Mouse (Mus musculus): ENCODE results near the gene Fgfr2.

Fgfr2 gene

DNA sequence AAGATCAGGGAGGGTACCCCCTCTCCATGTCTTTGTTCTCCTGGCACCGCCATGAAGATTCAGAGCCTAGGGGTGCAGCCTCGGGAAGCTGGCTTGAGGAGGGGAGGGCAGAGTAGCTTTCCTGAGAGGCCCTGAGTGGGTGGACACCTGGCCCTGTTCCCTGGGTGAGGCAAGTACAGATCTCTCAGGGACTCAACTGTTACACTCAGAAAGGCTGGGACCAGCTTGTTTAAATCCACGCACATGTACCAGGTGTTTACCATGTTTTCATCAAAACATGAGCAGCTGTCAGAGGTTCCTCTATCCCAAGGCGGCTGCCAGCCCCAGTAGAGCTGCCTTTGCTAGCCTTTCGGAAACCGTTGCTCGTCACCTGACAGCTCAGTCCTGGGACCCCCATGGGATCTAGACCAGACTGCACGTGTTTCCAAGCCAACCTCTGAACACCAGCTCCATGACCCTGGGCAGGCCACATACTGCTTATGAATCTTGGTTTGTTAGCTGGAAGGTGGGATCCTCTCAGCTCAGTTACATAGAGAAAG, 425.8 kb downstream of the Fgfr2 start:
- H3K4me1 ChIP-seq (replicated peaks; ENCODE audit: low read depth, low read length), result peaks cover 18% of the 10 kb centered on the region; the same call in 1 of the 2 replicates
- 0 out of 2 replicates have a peak, but pooled peaks cover 2% of the 10 kb centered on the region for H3K9me3 ChIP-seq (ENCODE audit: low read length)
- TF ChIP-seq POU5F1 (IDR thresholded peaks at IDR 0.05; ENCODE audit: borderline replicate concordance, low read length), result no peak
- no peak for TF ChIP-seq CTCF (conservative IDR thresholded peaks at IDR 0.05; ENCODE audit: low read length)
- no peak for TF ChIP-seq NANOG (IDR thresholded peaks at IDR 0.05; ENCODE audit: borderline replicate concordance, low read length)
- H3K36me3 ChIP-seq (ENCODE audit: insufficient read depth, low read length), result no peaks in the 10 kb centered on the region
- H3K4me3 ChIP-seq (replicated peaks; ENCODE audit: low read length), result no peak overlapping the region
- H3K27me3 ChIP-seq (ENCODE audit: insufficient read depth, low read length), result peaks cover 14% of the 10 kb centered on the region; the same call in 1 of the 2 replicates

DNA sequence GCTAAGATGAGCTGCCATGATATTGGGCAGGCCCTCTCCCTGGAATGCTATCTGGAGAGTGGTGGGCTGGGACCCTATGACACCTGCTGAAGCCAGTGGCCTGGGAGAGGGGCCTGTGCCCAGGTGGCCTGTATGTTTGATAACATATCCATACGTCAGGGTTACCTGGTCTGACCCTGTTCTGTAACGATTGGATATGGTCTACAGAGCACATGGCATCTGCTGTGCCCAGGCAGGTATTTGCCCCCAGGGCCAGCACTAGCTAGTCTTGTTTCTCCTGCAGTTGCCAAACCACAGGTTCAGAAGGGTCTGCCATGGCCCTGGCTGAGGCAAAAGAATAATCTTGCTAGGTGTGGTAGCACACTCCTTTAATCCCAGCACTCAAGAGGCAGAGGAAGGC, 429.6 kb downstream of the Fgfr2 start:
- H3K4me1 ChIP-seq (replicated peaks; ENCODE audit: low read depth, low read length), result peaks cover 16% of the 10 kb centered on the region; the same call in 1 of the 2 replicates
- no peak overlapping the region for H3K4me3 ChIP-seq (replicated peaks; ENCODE audit: low read length)
- TF ChIP-seq NANOG (IDR thresholded peaks at IDR 0.05; ENCODE audit: borderline replicate concordance, low read length), result no peak
- no peak for TF ChIP-seq POU5F1 (IDR thresholded peaks at IDR 0.05; ENCODE audit: borderline replicate concordance, low read length)
- peaks cover 7% of the 10 kb centered on the region; the same call in 1 of the 2 replicates for H3K27me3 ChIP-seq (ENCODE audit: insufficient read depth, low read length)
- 0 out of 2 replicates have a peak, but pooled peaks cover 2% of the 10 kb centered on the region for H3K9me3 ChIP-seq (ENCODE audit: low read length)
- H3K36me3 ChIP-seq (ENCODE audit: insufficient read depth, low read length), result no peaks in the 10 kb centered on the region

DNA sequence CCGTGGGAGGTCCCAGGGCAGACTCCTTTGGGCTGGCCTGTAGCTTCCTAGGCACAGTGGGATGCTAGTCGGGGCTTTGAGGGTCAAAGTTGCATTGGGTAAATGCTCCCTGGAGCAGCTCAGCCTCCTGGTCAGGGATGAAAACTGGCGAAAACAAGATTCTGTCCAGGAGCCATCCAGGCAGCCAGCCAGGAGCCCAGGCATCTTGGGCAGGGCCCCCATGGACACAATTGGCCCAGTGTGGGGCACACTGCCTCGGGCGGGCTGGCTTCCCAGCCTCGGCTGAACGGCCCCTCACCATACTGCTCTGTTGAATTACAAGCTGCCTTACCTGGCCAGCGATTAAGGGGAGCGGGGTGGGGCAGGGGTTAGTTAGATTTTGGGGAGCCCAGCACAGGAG, 430.4 kb downstream of the Fgfr2 start:
- Histone ChIP-seq H3K9me3 (ENCODE audit: low read length) (0 out of 2 replicates have a peak, but pooled peaks cover 2% of the 10 kb centered on the region), H3K4me3 (replicated peaks; ENCODE audit: low read length) (no peak overlapping the region), H3K27me3 (ENCODE audit: insufficient read depth, low read length) (peaks cover 6% of the 10 kb centered on the region; the same call in 1 of the 2 replicates), H3K4me1 (replicated peaks; ENCODE audit: low read depth, low read length) (peaks cover 20% of the 10 kb centered on the region; the same call in 1 of the 2 replicates), H3K36me3 (ENCODE audit: insufficient read depth, low read length) (no peaks in the 10 kb centered on the region)
- TF ChIP-seq POU5F1 (IDR thresholded peaks at IDR 0.05; ENCODE audit: borderline replicate concordance, low read length) (no peak), NANOG (IDR thresholded peaks at IDR 0.05; ENCODE audit: borderline replicate concordance, low read length) (no peak), CTCF (conservative IDR thresholded peaks at IDR 0.05; ENCODE audit: low read length) (no peak)

DNA sequence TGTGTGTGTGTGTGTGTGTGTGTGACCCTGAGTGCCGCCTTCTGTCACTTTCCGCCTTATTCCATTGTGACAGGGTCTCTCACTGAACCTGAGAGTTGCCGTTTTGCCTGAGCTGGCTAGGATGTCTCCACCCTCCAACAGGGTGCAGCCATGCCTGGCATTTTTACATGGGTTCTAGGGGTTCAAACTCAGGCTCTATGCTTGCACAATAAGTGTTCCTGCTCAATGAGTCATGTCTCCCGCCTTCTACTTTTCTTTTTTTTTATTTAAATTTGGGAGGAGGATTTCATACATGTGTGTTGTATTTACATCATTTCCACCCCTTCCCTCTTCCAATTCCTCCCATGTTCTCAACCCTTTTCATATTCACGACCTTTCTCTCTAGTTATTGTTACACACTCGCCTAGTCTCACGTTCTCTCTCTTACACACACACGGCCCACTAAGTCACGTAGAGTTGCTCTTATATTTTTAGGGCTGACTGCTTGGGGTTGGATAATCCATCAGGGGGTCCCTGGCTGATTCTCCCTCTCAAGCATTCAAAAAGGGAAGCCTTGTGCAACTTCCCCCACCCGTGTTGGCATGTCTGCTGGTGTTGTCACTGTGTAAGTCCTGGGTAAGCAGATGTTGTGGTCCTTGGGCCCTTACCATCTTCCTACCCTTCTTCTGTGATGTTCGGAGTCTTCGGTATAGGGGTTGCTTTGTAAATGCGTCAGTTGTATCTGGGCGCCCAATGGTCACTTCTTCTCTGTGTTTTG, 432.3 kb downstream of the Fgfr2 start:
- no peak for TF ChIP-seq CTCF (conservative IDR thresholded peaks at IDR 0.05; ENCODE audit: low read length)
- TF ChIP-seq POU5F1 (IDR thresholded peaks at IDR 0.05; ENCODE audit: borderline replicate concordance, low read length), result no peak
- TF ChIP-seq NANOG (IDR thresholded peaks at IDR 0.05; ENCODE audit: borderline replicate concordance, low read length), result no peak
- no peaks in the 10 kb centered on the region; the same call in 1 of the 2 replicates for H3K27me3 ChIP-seq (ENCODE audit: insufficient read depth, low read length)
- 0 out of 2 replicates have a peak, but pooled peaks cover 2% of the 10 kb centered on the region for H3K9me3 ChIP-seq (ENCODE audit: low read length)
- H3K4me3 ChIP-seq (replicated peaks; ENCODE audit: low read length), result no peak overlapping the region
- no peaks in the 10 kb centered on the region for H3K36me3 ChIP-seq (ENCODE audit: insufficient read depth, low read length)
- peaks cover 20% of the 10 kb centered on the region; the same call in 1 of the 2 replicates for H3K4me1 ChIP-seq (replicated peaks; ENCODE audit: low read depth, low read length)

DNA sequence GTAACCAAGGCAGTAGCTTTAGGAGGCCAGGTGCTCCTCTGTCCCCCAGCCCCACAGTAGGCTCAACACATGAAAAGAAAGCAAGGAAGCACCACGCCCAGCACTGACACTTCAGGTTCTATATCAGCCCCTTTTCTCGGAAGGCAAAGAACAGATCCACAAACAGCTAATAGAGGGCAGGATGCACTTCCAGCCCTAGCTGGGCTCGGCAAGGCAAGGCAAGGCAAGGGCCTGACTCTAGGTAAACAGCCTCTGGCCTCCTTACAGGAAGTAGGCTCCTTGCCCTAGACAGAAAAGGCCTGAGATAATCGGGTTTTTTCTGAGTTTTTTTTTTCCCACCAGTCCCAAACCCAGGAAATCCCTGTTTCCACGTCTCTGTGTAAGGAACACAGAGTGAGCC, 433.4 kb downstream of the Fgfr2 start:
- Histone ChIP-seq H3K36me3 (ENCODE audit: insufficient read depth, low read length) (no peaks in the 10 kb centered on the region), H3K4me1 (replicated peaks; ENCODE audit: low read depth, low read length) (peaks cover 20% of the 10 kb centered on the region; the same call in 1 of the 2 replicates), H3K9me3 (ENCODE audit: low read length) (no peaks in the 10 kb centered on the region), H3K27me3 (ENCODE audit: insufficient read depth, low read length) (no peaks in the 10 kb centered on the region; the same call in 1 of the 2 replicates), H3K4me3 (replicated peaks; ENCODE audit: low read length) (no peak overlapping the region)
- TF ChIP-seq NANOG (IDR thresholded peaks at IDR 0.05; ENCODE audit: borderline replicate concordance, low read length), result no peak

DNA sequence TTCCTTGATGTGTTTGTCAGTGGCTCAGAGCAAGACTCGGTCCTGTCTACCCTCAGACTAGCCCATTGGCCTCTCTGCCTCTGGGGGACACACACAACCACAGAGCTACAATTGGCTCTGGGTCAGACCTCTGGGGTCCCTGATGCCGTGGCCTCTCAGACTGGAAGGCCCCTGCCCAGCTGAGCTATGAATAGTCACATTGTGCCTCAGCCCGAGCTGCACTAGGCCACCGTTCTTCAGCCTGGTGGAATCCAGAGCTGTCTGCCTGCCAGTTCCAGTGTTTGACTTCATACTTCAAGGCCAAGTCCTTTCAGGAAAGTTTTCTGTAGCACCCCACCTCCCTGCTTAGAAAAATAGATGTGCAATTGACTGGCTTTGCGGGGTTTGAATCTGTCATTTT, 434.4 kb downstream of the Fgfr2 start:
- Histone ChIP-seq H3K27me3 (ENCODE audit: insufficient read depth, low read length) (peaks cover under 1% of the 10 kb centered on the region; the same call in 1 of the 2 replicates), H3K4me3 (replicated peaks; ENCODE audit: low read length) (no peak overlapping the region), H3K4me1 (replicated peaks; ENCODE audit: low read depth, low read length) (peaks cover 20% of the 10 kb centered on the region; the same call in 1 of the 2 replicates), H3K36me3 (ENCODE audit: insufficient read depth, low read length) (no peaks in the 10 kb centered on the region), H3K9me3 (ENCODE audit: low read length) (no peaks in the 10 kb centered on the region)
- TF ChIP-seq POU5F1 (IDR thresholded peaks at IDR 0.05; ENCODE audit: borderline replicate concordance, low read length), result no peak
- no peak for TF ChIP-seq CTCF (conservative IDR thresholded peaks at IDR 0.05; ENCODE audit: low read length)
- TF ChIP-seq NANOG (IDR thresholded peaks at IDR 0.05; ENCODE audit: borderline replicate concordance, low read length), result no peak

DNA sequence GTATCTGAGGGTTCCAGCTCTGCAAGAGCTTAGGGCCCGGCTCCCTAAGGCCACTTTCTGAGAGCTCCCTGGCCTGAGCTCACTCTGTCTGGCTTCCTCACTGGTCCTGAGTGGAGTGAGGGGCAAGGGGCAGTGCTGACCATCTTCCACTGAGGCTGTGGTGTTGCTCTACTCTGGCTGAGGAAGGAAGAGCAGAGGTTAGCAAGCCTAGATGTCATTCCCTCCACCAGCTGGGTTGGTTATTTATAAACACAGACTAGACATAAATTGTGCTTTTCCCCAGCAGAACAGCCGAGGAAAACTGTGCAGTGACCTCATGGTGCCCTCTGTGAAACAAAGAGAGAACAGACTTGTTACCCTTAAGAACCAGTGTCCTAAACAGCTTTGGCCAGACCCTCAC, 435.3 kb downstream of the Fgfr2 start:
- TF ChIP-seq POU5F1 (IDR thresholded peaks at IDR 0.05; ENCODE audit: borderline replicate concordance, low read length), result no peak
- TF ChIP-seq CTCF (conservative IDR thresholded peaks at IDR 0.05; ENCODE audit: low read length), result no peak
- TF ChIP-seq NANOG (IDR thresholded peaks at IDR 0.05; ENCODE audit: borderline replicate concordance, low read length), result no peak
- Histone ChIP-seq H3K9me3 (ENCODE audit: low read length) (no peaks in the 10 kb centered on the region), H3K4me1 (replicated peaks; ENCODE audit: low read depth, low read length) (peaks cover 17% of the 10 kb centered on the region; the same call in 1 of the 2 replicates)

DNA sequence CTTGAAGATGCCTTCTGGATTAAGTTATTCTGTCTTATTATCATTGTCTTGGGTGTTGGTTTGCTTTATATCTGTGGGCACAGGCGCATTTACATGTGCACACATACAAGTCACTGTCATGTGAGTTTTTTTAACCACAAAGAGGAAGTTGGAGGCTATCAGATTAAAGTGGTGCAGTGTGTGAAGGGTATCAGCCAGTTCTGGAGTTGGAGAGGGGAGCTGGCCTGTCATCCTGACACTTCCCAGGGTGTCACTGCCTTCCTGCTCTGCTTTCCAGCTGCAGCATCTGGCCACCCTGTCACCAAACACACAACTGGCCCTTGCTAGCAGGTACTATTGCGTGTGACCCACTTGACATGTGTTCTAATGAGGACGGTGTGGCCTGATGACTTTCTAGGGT, 436.6 kb downstream of the Fgfr2 start:
- Histone ChIP-seq H3K27me3 (ENCODE audit: insufficient read depth, low read length) (peaks cover 12% of the 10 kb centered on the region; the same call in 1 of the 2 replicates), H3K4me1 (replicated peaks; ENCODE audit: low read depth, low read length) (peaks cover 10% of the 10 kb centered on the region; the same call in 1 of the 2 replicates), H3K36me3 (ENCODE audit: insufficient read depth, low read length) (no peaks in the 10 kb centered on the region), H3K4me3 (replicated peaks; ENCODE audit: low read length) (no peak overlapping the region), H3K9me3 (ENCODE audit: low read length) (no peaks in the 10 kb centered on the region)
- TF ChIP-seq NANOG (IDR thresholded peaks at IDR 0.05; ENCODE audit: borderline replicate concordance, low read length), result no peak
- no peak for TF ChIP-seq CTCF (conservative IDR thresholded peaks at IDR 0.05; ENCODE audit: low read length)
- TF ChIP-seq POU5F1 (IDR thresholded peaks at IDR 0.05; ENCODE audit: borderline replicate concordance, low read length), result no peak

More for the DNA sequence above, 435.3 kb downstream of the Fgfr2 start:
- Histone ChIP-seq H3K4me3 (replicated peaks; ENCODE audit: low read length) (no peak overlapping the region), H3K36me3 (ENCODE audit: insufficient read depth, low read length) (no peaks in the 10 kb centered on the region), H3K27me3 (ENCODE audit: insufficient read depth, low read length) (peaks cover 5% of the 10 kb centered on the region; the same call in 1 of the 2 replicates)

All from E14TG2a.4 (cell line).